Mouse (Mus musculus) layer of hippocampus, adult 6 months (tissue): ENCODE measurements around the gene Ddit4l. TPM values are rescaled to one million over a fixed set of nuclear protein-coding genes. Genes with fewer than 3 reads are reported as not detected.

ENCODE experiments used
- long read RNA-seq, 2 experiments: library from polyadenylated mRNA; unstranded; transcript quantifications; one replicate each; pipeline ENCODE4 v2.0.0; 2019 to 2020
- microRNA-seq: library from miRNA; unstranded; fragments of <30 nt; microRNA quantifications from one replicate; pipeline ENCODE4 v1.2.0, GENCODE M21; 2020
- polyA plus RNA-seq: library from polyadenylated mRNA; unstranded; fragments of <200 nt; fragmentation: Nextera tagmentation; gene quantifications from 2 replicates; pipeline ENCODE4 v1.2.3, GENCODE M21; 2021

Gene Ddit4l
- 15.5 and 25.0 TPM in 2 replicates for polyA plus RNA-seq
- long read RNA-seq, experiment 1, transcript Ddit4l-202 (2 exons, 446 nt): minor isoform, 6 of 40 reads
- long read RNA-seq, experiment 1, transcript Ddit4l-201 (3 exons, 2,722 nt): major isoform, 32 of 40 reads
- long read RNA-seq, experiment 1, partial matches to known transcripts: 0 of 40 reads
- long read RNA-seq, experiment 1, other reads (novel, unspliced or antisense): 2 of 40 reads
- long read RNA-seq, experiment 2, transcript Ddit4l-201 (3 exons, 2,722 nt): major isoform, 101 of 118 reads
- long read RNA-seq, experiment 2, transcript Ddit4l-202 (2 exons, 446 nt): minor isoform, 12 of 118 reads
- long read RNA-seq, experiment 2, partial matches to known transcripts: 0 of 118 reads
- long read RNA-seq, experiment 2, other reads (novel, unspliced or antisense): 5 of 118 reads

DNA sequence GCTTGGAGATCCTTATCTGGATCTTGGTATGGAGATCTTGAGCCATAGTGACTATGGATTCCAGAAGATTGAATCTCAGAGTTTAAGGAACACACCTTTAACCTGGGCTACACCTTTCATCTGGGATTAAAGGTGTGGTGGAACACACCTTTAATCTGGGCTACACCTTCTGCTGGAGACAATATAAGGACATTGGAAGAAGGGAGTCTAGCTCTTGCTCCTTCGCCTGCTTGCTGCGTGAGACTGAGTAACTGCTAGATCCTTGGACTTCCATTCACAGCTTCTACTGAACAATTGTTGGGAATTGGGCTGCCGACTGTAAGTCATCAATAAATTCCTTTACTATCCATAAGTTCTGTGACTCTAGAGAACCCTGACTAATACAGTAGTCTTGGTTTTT lies at the start of gene Ddit4l:
Gene Ddit4l (plus strand): TSS at position 301 of the 400 bp plus-strand sequence.

GRCm38 (mm10) chr3:137671224-137671623 lies 49.8 kb downstream of the Ddit4l start, which contains the start of gene Gm21962:
Gm21962 (plus strand) TSS chr3:137671524.

Small RNA genes lying within 50 kb of the gene (microRNA-seq; reads per million reads assigned to microRNA genes)
- gene Gm22468: not detected

Other genes starting within 250 kb of the Ddit4l start
- not detected in 2 replicates for gene Gm21962, start 49.9 kb downstream of the Ddit4l start, polyA plus RNA-seq
- 697 and 714 TPM in 2 replicates for gene H2afz, start 242.9 kb downstream of the Ddit4l start, polyA plus RNA-seq
- gene Dnajb14, start 246.1 kb downstream of the Ddit4l start, polyA plus RNA-seq: 11.4 and 13.9 TPM in 2 replicates